Mouse (Mus musculus): ENCODE measurements around the gene Ccnt2.

DNA sequence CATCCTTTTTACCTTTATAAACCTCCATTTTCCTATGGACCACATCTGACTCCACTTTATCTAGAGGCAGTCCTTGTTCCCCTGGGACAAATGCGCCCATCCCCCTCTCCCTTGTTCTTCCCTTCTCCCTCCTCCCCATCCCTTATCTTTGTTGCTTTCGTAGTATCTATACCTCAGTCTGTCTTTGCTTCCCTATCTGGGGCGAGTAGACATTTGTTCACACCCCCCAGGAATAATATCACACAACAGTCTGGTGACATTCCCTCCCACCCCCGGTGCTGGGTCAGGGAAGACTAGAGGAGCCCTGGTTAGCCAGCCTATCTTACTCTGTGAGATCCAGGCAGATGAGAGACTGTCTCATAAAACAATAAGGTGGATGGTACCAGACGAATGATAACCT, 71.5 kb downstream of the Ccnt2 start:
- no peak for TF ChIP-seq POLR2A (IDR thresholded peaks at IDR 0.05; ENCODE audit: extremely low read depth, insufficient read depth, low read length)
- TF ChIP-seq CTCF (IDR thresholded peaks at IDR 0.05; ENCODE audit: low read depth, low read length): no peak

Data from liver, adult 2 months (tissue).